Mouse (Mus musculus) liver (tissue): ENCODE measurements around the gene Arhgap24.
"Not testable (repeated sequence)": the region's sequence is repeated elsewhere in the genome, so short reads cannot be mapped to it uniquely, and the experiment has no call there.

Experiments used
- DNase-seq: peaks from one replicate; pipeline ENCODE4 v3.0.0-alpha.2; 2020; ENCODE audit warnings: mixed read lengths

Arhgap24 gene

GRCm38 (mm10) chr5:102901176-102901575 is 420.0 kb downstream of the Arhgap24 start:
- DNase-seq: no peak

- DNase-seq: no peak
Observed at GRCm38 (mm10) chr5:102903487-102903886, 422.3 kb downstream of the Arhgap24 start.

GRCm38 (mm10) chr5:102904066-102904465 is 422.9 kb downstream of the Arhgap24 start:
- no peak for DNase-seq

- no peak for DNase-seq
Observed at GRCm38 (mm10) chr5:102905441-102906211, 424.4 kb downstream of the Arhgap24 start.

- no peak for DNase-seq
Observed at GRCm38 (mm10) chr5:102920199-102920598, 439.0 kb downstream of the Arhgap24 start.

DNA sequence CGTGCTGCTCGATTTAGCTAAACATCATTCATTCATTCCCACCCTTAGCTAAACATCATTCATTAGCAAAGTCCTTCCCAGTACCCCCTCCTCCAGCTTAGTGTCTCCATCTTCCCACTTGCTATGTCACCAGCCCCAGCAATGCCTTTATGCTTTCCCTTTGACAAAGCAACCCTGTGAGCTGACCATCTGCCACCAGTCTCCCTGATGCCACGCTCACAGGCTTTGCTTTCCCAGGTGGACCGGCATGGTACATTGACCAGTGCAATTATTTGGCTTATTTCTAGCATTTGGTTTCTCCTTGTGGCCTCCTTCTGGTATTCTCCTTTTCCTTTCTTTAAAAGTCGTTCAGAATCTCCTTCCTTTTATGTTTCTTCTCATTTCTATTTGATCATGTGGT is 445.6 kb downstream of the Arhgap24 start:
- no peak for DNase-seq

- no peak for DNase-seq
Observed at GRCm38 (mm10) chr5:102930161-102930560, 449.0 kb downstream of the Arhgap24 start.

GRCm38 (mm10) chr5:102943864-102944630 is 462.9 kb downstream of the Arhgap24 start:
- not testable (repeated sequence) for DNase-seq

- no peak for DNase-seq
Observed at GRCm38 (mm10) chr5:102946625-102947024, 465.4 kb downstream of the Arhgap24 start.

DNA sequence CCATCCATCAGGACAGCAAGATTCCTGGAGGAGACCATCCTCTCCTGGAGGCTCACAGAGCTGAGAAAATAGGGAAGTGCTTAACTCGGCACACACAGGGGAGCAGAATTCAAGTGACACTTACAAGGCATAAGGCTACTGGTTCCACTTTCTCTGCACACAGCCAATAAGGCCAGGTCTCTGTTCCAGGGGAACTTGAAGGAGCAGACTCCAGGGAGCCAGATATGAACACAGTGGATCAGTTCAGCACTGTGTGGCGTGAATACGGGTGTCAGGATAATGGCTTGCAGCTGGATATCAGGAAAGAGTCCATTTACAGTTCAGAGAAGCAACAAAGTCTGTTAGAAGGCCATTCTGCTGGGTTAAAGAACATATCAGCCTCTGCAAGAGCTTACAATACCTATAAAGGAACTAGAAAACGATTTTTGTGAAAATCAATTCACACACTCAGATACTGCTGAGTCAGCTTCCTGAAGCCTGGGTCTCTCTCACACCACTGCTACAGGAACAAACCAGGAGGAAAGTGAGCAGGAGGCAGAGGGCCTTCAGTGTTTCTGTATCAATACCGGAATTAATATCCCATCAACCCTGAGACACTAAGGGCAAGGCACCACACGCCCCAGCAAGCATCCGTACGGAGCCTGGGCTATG is 466.0 kb downstream of the Arhgap24 start:
- DNase-seq: no peak
